Mouse (Mus musculus) liver, adult 2 months (tissue): Measurements from ENCODE around the gene Gm45337. TPM values are rescaled to one million over a fixed set of nuclear protein-coding genes. Genes with fewer than 3 reads are reported as not detected.
A peak's percentile ranks its signal among the peaks of the same experiment; 100 is the strongest.
"Not testable (repeated sequence)": the region's sequence is repeated elsewhere in the genome, so short reads cannot be mapped to it uniquely, and the experiment has no call there.

Experiments used
- DNase-seq: peaks from one replicate; pipeline ENCODE4 v3.0.0-alpha.2; 2011; ENCODE audit warnings: low read depth, low spot score; ENCODE audit errors: extremely low read depth
- H3K27ac ChIP-seq: fragments of 200-500 bp; replicated peaks from 2 replicates; pipeline ENCODE4 v1.5.1; 2012; ENCODE audit warnings: low read depth, mild to moderate bottlenecking, control low read depth, inconsistent platforms, low read length; ENCODE audit not compliant: insufficient read depth
- H3K27me3 ChIP-seq: fragments of 200-500 bp; 2 replicates; pipeline ENCODE4 v1.6.1; 2012; ENCODE audit warnings: mild to moderate bottlenecking, moderate library complexity, low read length, inconsistent platforms; ENCODE audit not compliant: control insufficient read depth, insufficient read depth
- H3K36me3 ChIP-seq: fragments of 200-500 bp; 2 replicates; pipeline ENCODE4 v1.6.1; 2012; ENCODE audit warnings: low read length, inconsistent platforms; ENCODE audit not compliant: control insufficient read depth, insufficient read depth
- H3K4me1 ChIP-seq: fragments of 200-500 bp; 2 replicates; pipeline ENCODE4 v1.6.1; 2011; ENCODE audit warnings: low read length; ENCODE audit not compliant: control insufficient read depth, insufficient read depth
- H3K4me3 ChIP-seq: fragments of 200-500 bp; 2 replicates; pipeline ENCODE4 v1.5.1; 2011; ENCODE audit warnings: low read depth, mild to moderate bottlenecking, control low read depth, low read length, moderate library complexity; ENCODE audit not compliant: insufficient read depth
- H3K79me2 ChIP-seq: fragments of 200-500 bp; 2 replicates; pipeline ENCODE4 v1.6.1; 2012; ENCODE audit warnings: inconsistent platforms, mild to moderate bottlenecking, low read length, moderate library complexity; ENCODE audit not compliant: control insufficient read depth, insufficient read depth
- H3K9ac ChIP-seq: fragments of 200-500 bp; 2 replicates; pipeline ENCODE4 v1.6.1; 2012; ENCODE audit warnings: low read depth, mild to moderate bottlenecking, control low read depth, inconsistent platforms, low read length
- CTCF ChIP-seq: fragments of 200-500 bp; IDR thresholded peaks from 2 replicates; pipeline ENCODE4 v1.5.1; 2011; ENCODE audit warnings: low read depth, low read length, control low read depth
- POLR2A ChIP-seq: fragments of 200-500 bp; IDR thresholded peaks from 2 replicates; pipeline ENCODE4 v1.6.1; 2011; ENCODE audit warnings: low read length, control low read depth; ENCODE audit not compliant: insufficient read depth; ENCODE audit errors: extremely low read depth
- WGBS: fragments of 180-500 bp; shearing (Covaris S2); methylation state at CpG from one replicate; pipeline ENCODE4 v1.1.7; 2018; 5-methylcytosine and 5-hydroxymethylcytosine counted together
- polyA plus RNA-seq: library from polyadenylated mRNA; depleted of rRNA; stranded (reverse); fragments of >200 nt; gene quantifications from 2 replicates; pipeline ENCODE4 v1.2.3, GENCODE M21; 2012
- total RNA-seq: library from RNA; depleted of rRNA; stranded (reverse); fragments of >200 nt; gene quantifications from 2 replicates; pipeline ENCODE4 v1.2.3, GENCODE M21; 2014

The Gm45337 gene
- total and polyA plus RNA-seq, 2 experiments: not detected

DNA sequence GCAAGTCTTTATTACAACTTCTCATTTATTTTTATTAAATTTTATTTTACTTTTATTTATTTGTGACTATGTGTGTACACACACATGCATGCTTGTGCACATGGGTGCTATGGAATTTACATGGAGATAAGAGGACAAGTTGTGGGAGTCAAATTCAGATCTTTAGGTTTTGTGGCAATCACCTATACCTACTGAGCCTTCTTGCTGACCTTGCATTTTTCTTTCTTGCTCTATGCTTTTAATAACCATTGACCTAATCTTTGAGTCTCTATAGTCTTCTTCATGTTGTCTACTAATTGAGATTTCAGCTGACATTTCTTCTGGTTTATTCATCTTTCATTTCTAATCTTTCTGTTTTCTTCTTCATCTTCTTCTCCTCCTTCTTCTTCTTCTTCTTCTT, 4.2 kb upstream of the Gm45337 start:
- H3K36me3 ChIP-seq: no peaks in the 10 kb centered on the region
- peaks cover 4% of the 10 kb centered on the region; the same call in 1 of the 2 replicates for H3K27me3 ChIP-seq
- no peak overlapping the region for H3K9ac ChIP-seq
- H3K27ac ChIP-seq: no peak overlapping the region
- no peaks in the 10 kb centered on the region for H3K79me2 ChIP-seq
- no peak overlapping the region for H3K4me3 ChIP-seq
- TF ChIP-seq POLR2A: no peak
- no peak for TF ChIP-seq CTCF
- DNase-seq: no peak
- no peaks in the 10 kb centered on the region for H3K4me1 ChIP-seq

DNA sequence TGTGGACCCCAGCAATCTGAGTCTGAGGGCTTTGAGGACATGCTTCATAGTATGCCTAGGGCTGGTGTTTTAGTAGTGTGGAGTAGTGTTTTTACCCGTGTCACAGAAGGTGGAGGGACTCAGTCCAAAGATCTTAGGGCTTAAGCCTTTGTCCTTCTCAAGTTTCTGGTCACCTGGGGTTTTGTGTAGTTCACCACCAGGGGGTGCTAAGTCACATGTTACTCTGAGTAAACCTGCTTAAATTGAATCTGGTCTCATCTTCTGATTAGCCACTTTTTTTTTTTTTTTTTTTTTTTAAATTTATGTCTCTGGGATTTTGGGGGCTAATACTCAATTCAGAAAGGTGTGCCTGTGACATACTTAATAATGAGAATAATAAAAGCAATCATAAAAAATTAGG, 1.6 kb upstream of the Gm45337 start:
- WGBS: 0% methylated on average over 1 of the region's 1 CpGs
- Histone ChIP-seq H3K27ac (no peak overlapping the region), H3K4me1 (no peaks in the 10 kb centered on the region), H3K27me3 (peaks cover 4% of the 10 kb centered on the region; the same call in 1 of the 2 replicates), H3K79me2 (no peaks in the 10 kb centered on the region), H3K4me3 (no peak overlapping the region), H3K36me3 (no peaks in the 10 kb centered on the region), H3K9ac (no peak overlapping the region)
- DNase-seq: peak; percentile 58
- TF ChIP-seq POLR2A (no peak), CTCF (0 out of 2 replicates have a peak, but pooled peaks have one; percentile 18)

DNA sequence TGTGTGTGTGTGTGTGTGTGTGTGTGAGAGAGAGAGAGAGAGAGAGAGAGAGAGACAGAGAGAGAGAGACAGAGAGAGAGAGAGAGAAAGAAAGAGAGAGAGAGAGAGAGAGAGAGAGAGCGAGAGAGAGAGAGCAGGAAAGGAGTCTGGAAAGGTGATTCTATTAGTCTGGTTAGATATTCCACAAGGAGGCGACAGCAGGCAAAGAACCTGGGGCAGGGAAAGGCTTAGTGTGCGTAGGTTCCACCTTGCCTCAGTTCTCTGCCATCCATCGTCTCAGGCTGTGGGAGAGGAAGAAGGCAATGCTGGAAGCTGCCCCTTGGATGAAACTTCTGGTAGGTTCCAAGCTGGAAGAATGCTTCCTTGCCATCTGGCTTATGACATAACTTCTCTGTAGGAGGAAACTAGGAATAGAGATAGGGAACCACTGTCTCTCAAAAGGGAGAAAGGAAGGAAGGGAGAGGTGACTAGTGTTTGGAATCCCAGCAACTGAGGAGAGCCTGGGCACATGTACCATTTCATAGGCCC, 1.1 kb upstream of the Gm45337 start:
- Histone ChIP-seq H3K79me2 (no peaks in the 10 kb centered on the region), H3K9ac (no peak overlapping the region), H3K4me3 (no peak overlapping the region), H3K36me3 (no peaks in the 10 kb centered on the region), H3K4me1 (no peaks in the 10 kb centered on the region), H3K27ac (no peak overlapping the region), H3K27me3 (peaks cover 4% of the 10 kb centered on the region; the same call in 1 of the 2 replicates)
- 32% methylated on average over 3 of the region's 4 CpGs for WGBS
- TF ChIP-seq CTCF: no peak
- TF ChIP-seq POLR2A: no peak
- DNase-seq: no peak

DNA sequence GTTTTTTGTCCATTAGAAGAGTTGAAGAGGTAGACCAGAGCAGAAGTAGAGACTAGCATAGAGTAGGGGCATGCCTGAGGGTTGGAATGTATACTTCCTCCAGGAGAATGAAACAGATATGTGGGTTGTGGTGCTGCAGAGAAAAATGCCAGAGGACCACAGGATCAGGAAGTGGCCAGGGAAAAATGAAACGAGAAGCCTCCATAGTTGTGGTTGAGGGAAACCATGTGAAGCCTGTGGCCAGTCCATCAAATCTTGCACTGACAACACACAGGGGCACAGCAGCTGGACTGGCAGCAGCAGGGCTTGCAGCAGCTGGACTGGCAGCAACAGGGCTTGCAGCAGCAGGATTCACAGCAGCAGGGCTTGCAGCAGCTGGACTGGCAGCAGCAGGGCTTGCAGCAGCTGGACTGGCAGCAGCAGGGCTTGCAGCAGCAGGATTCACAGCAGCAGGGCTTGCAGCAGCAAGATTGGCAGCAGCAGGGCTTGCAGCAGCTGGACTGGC, 849 bp downstream of the Gm45337 start:
- not testable (repeated sequence) for H3K4me3 ChIP-seq, H3K4me1 ChIP-seq, H3K36me3 ChIP-seq, H3K27me3 ChIP-seq, H3K79me2 ChIP-seq, H3K27ac ChIP-seq, DNase-seq, H3K9ac ChIP-seq
- WGBS: 29% methylated on average over 1 of the region's 1 CpGs

DNA sequence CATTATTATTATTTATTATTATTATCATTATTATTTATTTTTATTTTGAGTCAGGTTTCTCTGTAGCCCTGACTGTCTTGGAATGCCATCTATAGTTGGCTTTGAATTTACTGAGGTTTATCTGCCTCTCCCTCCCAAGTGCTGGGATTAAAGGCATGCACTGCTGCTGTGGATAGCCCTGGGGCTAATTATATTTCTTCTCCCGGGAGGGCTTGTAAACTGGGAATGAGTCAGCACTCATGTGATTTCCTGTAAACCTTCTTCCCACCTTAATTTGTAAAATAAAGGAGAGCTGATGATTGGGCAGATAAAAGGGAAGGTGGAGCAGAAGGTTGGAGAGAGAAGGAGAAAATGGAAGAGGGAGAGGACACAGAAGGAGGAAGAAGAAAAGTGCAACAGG, 3.7 kb downstream of the Gm45337 start:
- peaks cover 2% of the 10 kb centered on the region; the same call in 1 of the 2 replicates for H3K27me3 ChIP-seq
- TF ChIP-seq POLR2A (no peak), CTCF (no peak)
- H3K4me1 ChIP-seq: no peaks in the 10 kb centered on the region
- H3K27ac ChIP-seq: no peak overlapping the region
- DNase-seq: no peak
- no peak overlapping the region for H3K9ac ChIP-seq
- 52% methylated on average over 1 of the region's 1 CpGs for WGBS
- no peaks in the 10 kb centered on the region for H3K36me3 ChIP-seq
- H3K4me3 ChIP-seq: no peak overlapping the region
- no peaks in the 10 kb centered on the region for H3K79me2 ChIP-seq

DNA sequence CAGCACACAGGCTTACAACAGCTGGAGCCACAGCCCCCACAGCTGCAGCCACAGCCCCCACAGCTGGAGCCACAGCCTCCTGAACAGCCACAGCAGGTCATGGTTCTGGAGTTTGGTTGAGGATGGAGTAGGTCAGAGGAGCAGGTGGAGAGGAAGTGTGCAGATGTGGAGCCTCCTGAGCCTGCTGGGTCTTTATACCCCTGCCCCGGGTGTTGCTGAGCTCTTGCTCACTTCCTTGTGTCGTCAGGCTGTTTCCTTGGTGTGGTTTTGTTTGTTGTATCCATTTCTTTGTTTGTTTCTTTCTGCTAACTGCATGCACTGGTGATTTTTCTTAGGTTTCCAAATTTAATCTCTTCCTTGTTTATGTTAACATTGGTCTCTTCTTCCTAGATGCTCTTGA, 8.5 kb downstream of the Gm45337 start, which contains the start of gene Gm39115:
TSS of gene Gm39115 (minus strand) at position 101 of the 400 bp plus-strand sequence.
- H3K36me3 ChIP-seq, DNase-seq, H3K27ac ChIP-seq, H3K4me1 ChIP-seq, H3K4me3 ChIP-seq, H3K27me3 ChIP-seq, H3K79me2 ChIP-seq, H3K9ac ChIP-seq: not testable (repeated sequence)
- 55% methylated on average over 2 of the region's 2 CpGs for WGBS
